Mouse (Mus musculus): ENCODE data around the gene Ercc6.

The Ercc6 gene

GRCm38 (mm10) chr14:32513336-32514032 is at the start of gene Ercc6:
Ercc6 (plus strand) TSS chr14:32513521.
- under 1% methylated on average over 62 of the region's 62 CpGs for WGBS

- 2% methylated on average over 68 of the region's 70 CpGs for WGBS
Measured at GRCm38 (mm10) chr14:32464601-32465505, 48.5 kb upstream of the Ercc6 start, which contains the start of gene Slc18a3. Slc18a3 (minus strand) TSS chr14:32464850.

GRCm38 (mm10) chr14:32465506-32465870 is 47.8 kb upstream of the Ercc6 start:
- WGBS = 23% methylated on average over 7 of the region's 11 CpGs

- WGBS = 60% methylated on average over 13 of the region's 13 CpGs
Measured at GRCm38 (mm10) chr14:32465889-32466288, 47.4 kb upstream of the Ercc6 start, which contains the start of gene Chat. Chat (minus strand) TSS chr14:32465989.

- 44% methylated on average over 5 of the region's 5 CpGs for WGBS
Measured at GRCm38 (mm10) chr14:32467606-32468005, 45.7 kb upstream of the Ercc6 start.

- WGBS = 12% methylated on average over 4 of the region's 4 CpGs
Measured at GRCm38 (mm10) chr14:32472996-32473395, 40.3 kb upstream of the Ercc6 start.

- 82% methylated on average over 6 of the region's 6 CpGs for WGBS
Measured at GRCm38 (mm10) chr14:32476559-32476958, 36.8 kb upstream of the Ercc6 start.

GRCm38 (mm10) chr14:32477581-32477980 is 35.7 kb upstream of the Ercc6 start:
- 50% methylated on average over 1 of the region's 1 CpGs for WGBS

GRCm38 (mm10) chr14:32482061-32482460 is 31.3 kb upstream of the Ercc6 start:
- 3% methylated on average over 3 of the region's 3 CpGs for WGBS

GRCm38 (mm10) chr14:32492521-32492920 is 20.8 kb upstream of the Ercc6 start:
- 6% methylated on average over 13 of the region's 13 CpGs for whole genome bisulfite sequencing

GRCm38 (mm10) chr14:32496115-32496850 is 17.0 kb upstream of the Ercc6 start:
- WGBS = 62% methylated on average over 8 of the region's 8 CpGs

GRCm38 (mm10) chr14:32501303-32501702 is 12.0 kb upstream of the Ercc6 start:
- 71% methylated on average over 2 of the region's 2 CpGs for WGBS

GRCm38 (mm10) chr14:32502764-32503688 is 10.3 kb upstream of the Ercc6 start:
- WGBS = 52% methylated on average over 9 of the region's 9 CpGs

- WGBS = 88% methylated on average over 1 of the region's 1 CpGs
Measured at GRCm38 (mm10) chr14:32503897-32504296, 9.4 kb upstream of the Ercc6 start.

- 87% methylated on average over 10 of the region's 10 CpGs for WGBS
Measured at GRCm38 (mm10) chr14:32506329-32506728, 7.0 kb upstream of the Ercc6 start.

- WGBS = 72% methylated on average over 4 of the region's 4 CpGs
Measured at GRCm38 (mm10) chr14:32507216-32507615, 6.1 kb upstream of the Ercc6 start.

GRCm38 (mm10) chr14:32508105-32508835 is 5.1 kb upstream of the Ercc6 start:
- 75% methylated on average over 10 of the region's 10 CpGs for WGBS

GRCm38 (mm10) chr14:32509443-32509961 is 3.8 kb upstream of the Ercc6 start:
- WGBS = 89% methylated on average over 6 of the region's 6 CpGs

GRCm38 (mm10) chr14:32512912-32513311 is 409 bp upstream of the Ercc6 start:
- 32% methylated on average over 9 of the region's 9 CpGs for WGBS

GRCm38 (mm10) chr14:32516086-32516485 is 2.8 kb downstream of the Ercc6 start:
- 79% methylated on average over 1 of the region's 1 CpGs for whole genome bisulfite sequencing
